Mouse (Mus musculus) bone marrow, adult 2 months (tissue): ENCODE data around the gene Chst11. TPM values are rescaled to one million over a fixed set of nuclear protein-coding genes. Genes with fewer than 3 reads are reported as not detected.
A peak's percentile ranks its signal among the peaks of the same experiment; 100 is the strongest.

ENCODE experiments used
- H3K27ac ChIP-seq: fragments of 200-500 bp; 2 replicates; pipeline ENCODE4 v1.5.1; 2012; ENCODE audit warnings: low read depth, mild to moderate bottlenecking, control low read depth, inconsistent platforms, low read length; ENCODE audit not compliant: control insufficient read depth, poor library complexity, insufficient read depth
- H3K4me1 ChIP-seq: fragments of 200-500 bp; 2 replicates; pipeline ENCODE4 v1.6.1; 2011; ENCODE audit warnings: low read length; ENCODE audit not compliant: control insufficient read depth, insufficient read depth
- H3K4me3 ChIP-seq: fragments of 200-500 bp; replicated peaks from 2 replicates; pipeline ENCODE3; 2011; ENCODE audit warnings: mild to moderate bottlenecking, low read depth, low read length, control low read depth; ENCODE audit not compliant: control insufficient read depth
- CTCF ChIP-seq: fragments of 200-500 bp; IDR thresholded peaks from 2 replicates; pipeline ENCODE4 v1.5.1; 2011; ENCODE audit warnings: low read length, control low read depth; ENCODE audit not compliant: control insufficient read depth, insufficient read depth
- POLR2A ChIP-seq: fragments of 200-500 bp; IDR thresholded peaks from 2 replicates; pipeline ENCODE4 v1.6.1; 2011; ENCODE audit warnings: low read depth, mild to moderate bottlenecking, control low read depth, low read length, borderline replicate concordance; ENCODE audit not compliant: control insufficient read depth
- WGBS: fragments of 180-500 bp; shearing (Covaris S2); methylation state at CpG from one replicate; pipeline ENCODE4 v1.1.7; 2018; 5-methylcytosine and 5-hydroxymethylcytosine counted together
- polyA plus RNA-seq: library from polyadenylated mRNA; stranded (reverse); fragments of >200 nt; gene quantifications from 2 replicates; pipeline ENCODE4 v1.2.4, GENCODE M21; 2011; ENCODE audit warnings: low replicate concordance; ENCODE audit not compliant: missing spikeins, insufficient read depth, insufficient read length

Chst11 gene
- polyA plus RNA-seq, 1 experiment: 6.4 TPM

GRCm38 (mm10) chr10:82985700-82986131 lies 418 bp downstream of the Chst11 start:
- Histone ChIP-seq H3K4me1 (peaks cover 7% of the 10 kb centered on the region), H3K4me3 (peak overlapping the region; percentile 89), H3K27ac (peak overlapping the region; percentile 97)
- no peak for TF ChIP-seq CTCF
- WGBS: 0% methylated on average over 32 of the region's 32 CpGs

GRCm38 (mm10) chr10:82986251-82986992 lies 1.1 kb downstream of the Chst11 start:
- 2% methylated on average over 21 of the region's 21 CpGs for WGBS
- H3K27ac ChIP-seq: peak overlapping the region; percentile 97
- TF ChIP-seq POLR2A (no peak), CTCF (no peak)

GRCm38 (mm10) chr10:82986993-82987349 lies 1.7 kb downstream of the Chst11 start:
- TF ChIP-seq POLR2A (no peak), CTCF (no peak)
- H3K27ac ChIP-seq: 0 out of 2 replicates have a peak overlapping the region, but pooled peaks have one; percentile 97
- WGBS: 11% methylated on average over 8 of the region's 8 CpGs
- H3K4me3 ChIP-seq: peak overlapping the region; percentile 89
- H3K4me1 ChIP-seq: peaks cover 7% of the 10 kb centered on the region

More at GRCm38 (mm10) chr10:82986251-82986992, 1.1 kb downstream of the Chst11 start:
- Histone ChIP-seq H3K4me1 (peaks cover 7% of the 10 kb centered on the region), H3K4me3 (peak overlapping the region; percentile 89)

GRCm38 (mm10) chr10:82987394-82987793 lies 2.1 kb downstream of the Chst11 start:
- Histone ChIP-seq H3K4me1 (peaks cover 10% of the 10 kb centered on the region), H3K27ac (0 out of 2 replicates have a peak overlapping the region, but pooled peaks have one; percentile 1), H3K4me3 (peak overlapping the region; percentile 55)
- WGBS: 33% methylated on average over 4 of the region's 4 CpGs
- TF ChIP-seq POLR2A: no peak
- no peak for TF ChIP-seq CTCF

- H3K27ac ChIP-seq: peak overlapping the region; percentile 39
- TF ChIP-seq CTCF: no peak
- no peak for TF ChIP-seq POLR2A
- H3K4me1 ChIP-seq: peaks cover 15% of the 10 kb centered on the region
- 51% methylated on average over 13 of the region's 13 CpGs for WGBS
- H3K4me3 ChIP-seq: peak overlapping the region; percentile 10
Measured at GRCm38 (mm10) chr10:82989418-82990025, 4.2 kb downstream of the Chst11 start.

- WGBS: 30% methylated on average over 7 of the region's 7 CpGs
- H3K27ac ChIP-seq: peak overlapping the region; percentile 19
- no peak overlapping the region for H3K4me3 ChIP-seq
- TF ChIP-seq POLR2A (no peak), CTCF (no peak)
- H3K4me1 ChIP-seq: peaks cover 15% of the 10 kb centered on the region
Measured at GRCm38 (mm10) chr10:82990918-82991317, 5.6 kb downstream of the Chst11 start.

GRCm38 (mm10) chr10:82991756-82992519 lies 6.6 kb downstream of the Chst11 start:
- 13% methylated on average over 10 of the region's 10 CpGs for WGBS

GRCm38 (mm10) chr10:82994284-82994683 lies 9.0 kb downstream of the Chst11 start:
- TF ChIP-seq CTCF: no peak
- TF ChIP-seq POLR2A: no peak
- no peak overlapping the region for H3K4me3 ChIP-seq
- H3K4me1 ChIP-seq: peaks cover 18% of the 10 kb centered on the region
- WGBS: 76% methylated on average over 7 of the region's 7 CpGs
- no peak overlapping the region for H3K27ac ChIP-seq

More at GRCm38 (mm10) chr10:82991756-82992519, 6.6 kb downstream of the Chst11 start:
- TF ChIP-seq CTCF: no peak
- no peak for TF ChIP-seq POLR2A
- Histone ChIP-seq H3K4me1 (peaks cover 17% of the 10 kb centered on the region), H3K27ac (peak overlapping the region; percentile 45; the same call in 1 of the 2 replicates), H3K4me3 (no peak overlapping the region)
